21 mouse cellular contexts compared by ENCODE assay signal in genomic region chr4:45849419-45849818, GRCm38 (mm10). TPM values are rescaled to one million over a fixed set of nuclear protein-coding genes. Genes with fewer than 3 reads are reported as not detected.
DNase-seq lines count a peak whose midpoint lies in the region; ATAC-seq and TF ChIP-seq lines count a peak whose summit lies in the region.
"Had no signal": no experiment of that assay in that cellular context is flagged by ENCODE, and none has a peak within 500 bp of the region (broad histone marks: within the 10 kb centered on the region; RNA-seq: fewer than 3 reads in every experiment).

No protein-coding gene starts in this region.

- H3K36me3 ChIP-seq in hindbrain, embryonic 10.5 days, result no peaks in the 10 kb centered on the region
- H3K36me3 ChIP-seq in hindbrain, postnatal 0 days (ENCODE audit: insufficient read depth, low read length), result no peaks in the 10 kb centered on the region
- H3K36me3 ChIP-seq in limb, embryonic 12.5 days, result no peaks in the 10 kb centered on the region
- no peaks in the 10 kb centered on the region for H3K36me3 ChIP-seq in liver, postnatal 0 days (replicated peaks; ENCODE audit: insufficient read depth, low read length)
- H3K36me3 ChIP-seq: midbrain, embryonic 13.5 days had no signal

- WGBS in hindbrain, embryonic 10.5 days, result 14% methylated on average over 1 of the region's 1 CpGs
- 48% methylated on average over 1 of the region's 1 CpGs for WGBS in hindbrain, postnatal 0 days
- WGBS in limb, embryonic 12.5 days, result 23% methylated on average over 1 of the region's 1 CpGs
- 29% methylated on average over 1 of the region's 1 CpGs for WGBS in liver, postnatal 0 days (ENCODE audit: insufficient replicate concordance)

- no peak for ATAC-seq in hindbrain, postnatal 0 days
- no peak for ATAC-seq in limb, embryonic 12.5 days (ENCODE audit: insufficient number of reproducible peaks, insufficient read depth, low FRiP score, low TSS enrichment, low read depth)
- ATAC-seq in liver, postnatal 0 days, result 0 out of 2 replicates have a peak, but pooled peaks have one; percentile 21
- ATAC-seq: midbrain, embryonic 13.5 days had no signal

- 0 out of 2 replicates have a peak overlapping the region, but pooled peaks have one; percentile 53 for H3K27ac ChIP-seq in hindbrain, embryonic 10.5 days
- no peak overlapping the region for H3K27ac ChIP-seq in hindbrain, postnatal 0 days
- peak overlapping the region; percentile 78 for H3K27ac ChIP-seq in bone marrow macrophage, adult 2 months (ENCODE audit: insufficient read depth, low read depth, low read length)
- H3K27ac ChIP-seq in limb, embryonic 12.5 days, result no peak overlapping the region
- H3K27ac ChIP-seq in liver, postnatal 0 days (ENCODE audit: low read depth), result peak overlapping the region; percentile 90
- H3K27ac ChIP-seq: hindbrain, embryonic 14.5 days; midbrain, embryonic 13.5 days had no signal

- DNase-seq in hindbrain, embryonic 10.5 days (ENCODE audit: low spot score), result no peak
- no peak for DNase-seq in hindbrain, postnatal 0 days (ENCODE audit: low spot score)
- no peak for DNase-seq in liver, postnatal 0 days
- no peak for DNase-seq in layer of hippocampus, adult 9-10 months (ENCODE audit: low spot score)
- DNase-seq in adrenal gland, adult 2 months, result no peak
- DNase-seq: B cell, adult 2 months; cerebellum, adult 18-20 months; cerebellum, postnatal 36 days; gastrocnemius, postnatal 14 days; lung, embryonic 14.5 days; lung, postnatal 4 days; right cerebral cortex, postnatal 14 days had no signal

- no peak overlapping the region for H3K4me2 ChIP-seq in hindbrain, postnatal 0 days (ENCODE audit: low read depth, low read length)
- H3K4me2 ChIP-seq in limb, embryonic 12.5 days, result peak overlapping the region; percentile 45
- H3K4me2 ChIP-seq in liver, postnatal 0 days (ENCODE audit: low read depth, low read length), result peak overlapping the region; percentile 60
- H3K4me2 ChIP-seq: hindbrain, embryonic 14.5 days; lung, embryonic 14.5 days; midbrain, embryonic 13.5 days had no signal

- H3K27me3 ChIP-seq in hindbrain, embryonic 10.5 days (ENCODE audit: insufficient read depth, poor library complexity, severe bottlenecking), result peaks cover 28% of the 10 kb centered on the region
- H3K27me3 ChIP-seq in hindbrain, postnatal 0 days (ENCODE audit: insufficient read depth, low read length), result no peaks in the 10 kb centered on the region
- H3K27me3 ChIP-seq in limb, embryonic 12.5 days, result peaks cover 71% of the 10 kb centered on the region
- no peaks in the 10 kb centered on the region for H3K27me3 ChIP-seq in liver, postnatal 0 days (ENCODE audit: insufficient read depth, low read length)

- no peaks in the 10 kb centered on the region for H3K9me3 ChIP-seq in hindbrain, embryonic 10.5 days
- no peaks in the 10 kb centered on the region for H3K9me3 ChIP-seq in hindbrain, postnatal 0 days (ENCODE audit: low read length)
- H3K9me3 ChIP-seq in limb, embryonic 12.5 days, result no peaks in the 10 kb centered on the region
- no peaks in the 10 kb centered on the region for H3K9me3 ChIP-seq in liver, postnatal 0 days (ENCODE audit: low read length)
- H3K9me3 ChIP-seq: midbrain, embryonic 13.5 days had no signal

- peaks cover 45% of the 10 kb centered on the region for H3K4me1 ChIP-seq in hindbrain, embryonic 10.5 days (replicated peaks)
- H3K4me1 ChIP-seq in hindbrain, postnatal 0 days (ENCODE audit: insufficient read depth, low read length), result no peaks in the 10 kb centered on the region
- peaks cover 54% of the 10 kb centered on the region for H3K4me1 ChIP-seq in bone marrow macrophage, adult 2 months (ENCODE audit: control insufficient read depth, insufficient read depth, low read length)
- H3K4me1 ChIP-seq in limb, embryonic 12.5 days (replicated peaks), result peaks cover 36% of the 10 kb centered on the region
- H3K4me1 ChIP-seq in liver, postnatal 0 days (ENCODE audit: insufficient read depth), result peaks cover 9% of the 10 kb centered on the region; the same call in 1 of the 2 replicates

- H3K4me3 ChIP-seq in hindbrain, embryonic 10.5 days, result no peak overlapping the region
- no peak overlapping the region for H3K4me3 ChIP-seq in hindbrain, postnatal 0 days (ENCODE audit: low read length)
- no peak overlapping the region for H3K4me3 ChIP-seq in bone marrow macrophage, adult 2 months (ENCODE audit: insufficient read depth, low read length)
- H3K4me3 ChIP-seq in limb, embryonic 12.5 days (replicated peaks), result no peak overlapping the region
- H3K4me3 ChIP-seq in liver, postnatal 0 days (ENCODE audit: low read depth, low read length), result peak overlapping the region; percentile 43
- H3K4me3 ChIP-seq: midbrain, embryonic 13.5 days had no signal

- no peak overlapping the region for H3K9ac ChIP-seq in hindbrain, postnatal 0 days (replicated peaks; ENCODE audit: low read length)
- H3K9ac ChIP-seq in limb, embryonic 12.5 days (replicated peaks), result no peak overlapping the region
- peak overlapping the region; percentile 60 for H3K9ac ChIP-seq in liver, postnatal 0 days (replicated peaks)
- H3K9ac ChIP-seq: hindbrain, embryonic 14.5 days; lung, embryonic 14.5 days; midbrain, embryonic 13.5 days had no signal

- no peak for TF ChIP-seq CTCF in hindbrain, postnatal 0 days (IDR thresholded peaks at IDR 0.05; ENCODE audit: low read depth)
- no peak for TF ChIP-seq CTCF in bone marrow macrophage, adult 2 months (IDR thresholded peaks at IDR 0.05; ENCODE audit: low read depth, low read length)
- TF ChIP-seq CTCF in liver, postnatal 0 days (IDR thresholded peaks at IDR 0.05; ENCODE audit: low read depth), result no peak

- TF ChIP-seq POLR2A in bone marrow macrophage, adult 2 months (IDR thresholded peaks at IDR 0.05; ENCODE audit: borderline replicate concordance, low read depth, low read length), result no peak

- TF ChIP-seq EP300 in liver, postnatal 0 days (IDR thresholded peaks at IDR 0.05; ENCODE audit: low read depth), result no peak

RNA-seq across cellular contexts. Expression of gene Stra6l, which starts 1.0 kb away (rescaled TPM):
- 0.29 and 0.54 TPM in 2 replicates for polyA plus RNA-seq in hindbrain, embryonic 10.5 days (2016; fragmentation: Nextera tagmentation; extraction: Ambion mirVana)
- total RNA-seq in hindbrain, postnatal 0 days (2014; rRNA removed), result 0.07 and 0.26 TPM in 2 replicates
- polyA plus RNA-seq in hindbrain, postnatal 0 days (2015; fragmentation: Nextera tagmentation; extraction: Ambion mirVana), result 0.11 and 0.20 TPM in 2 replicates
- polyA plus RNA-seq in bone marrow macrophage, adult 2 months (2012; ENCODE audit: insufficient read depth, insufficient read length, missing spikeins), result 0.79 and 0.82 TPM in 2 replicates
- polyA plus RNA-seq in limb, embryonic 12.5 days (2016; fragmentation: Nextera tagmentation; extraction: Ambion mirVana), result 1.7 and 2.0 TPM in 2 replicates
- polyA plus RNA-seq in liver, postnatal 0 days (2015; fragmentation: Nextera tagmentation; extraction: Ambion mirVana), result 16.9 and 18.9 TPM in 2 replicates
- 1 to 10 TPM in 1 of 2 experiments, not detected in 1; 1.0 TPM for total RNA-seq in adrenal gland, adult 2 months (2021)
- 0.17 and 0.66 TPM in 2 replicates for polyA plus RNA-seq in adrenal gland, adult 2 months (2012; rRNA removed)
- total RNA-seq: gastrocnemius, postnatal 14 days; layer of hippocampus, postnatal 10 days; left cerebral cortex, postnatal 10 days had no signal
- polyA plus RNA-seq: lung, embryonic 14.5 days had no signal

RNA-seq across cellular contexts. Expression of gene Igfbpl1, which starts 22.7 kb away (rescaled TPM):
- polyA plus RNA-seq in hindbrain, embryonic 10.5 days (2016; fragmentation: Nextera tagmentation; extraction: Ambion mirVana), result 13.7 and 56.4 TPM in 2 replicates
- 86.1 and 103 TPM in 2 replicates for total RNA-seq in hindbrain, postnatal 0 days (2014; rRNA removed)
- polyA plus RNA-seq in hindbrain, postnatal 0 days (2015; fragmentation: Nextera tagmentation; extraction: Ambion mirVana), result 20.3 and 22.2 TPM in 2 replicates
- not detected in 2 replicates for polyA plus RNA-seq in bone marrow macrophage, adult 2 months (2012; ENCODE audit: insufficient read depth, insufficient read length, missing spikeins)
- 0.46 and 0.48 TPM in 2 replicates for polyA plus RNA-seq in limb, embryonic 12.5 days (2016; fragmentation: Nextera tagmentation; extraction: Ambion mirVana)
- polyA plus RNA-seq in liver, postnatal 0 days (2015; fragmentation: Nextera tagmentation; extraction: Ambion mirVana), result not detected in 2 replicates
- total RNA-seq in adrenal gland, adult 2 months (2021), result not detected
- polyA plus RNA-seq in adrenal gland, adult 2 months (2012; rRNA removed), result not detected in 2 replicates
- total RNA-seq: gastrocnemius, postnatal 14 days had no signal
- polyA plus RNA-seq: kidney, adult 2 months; thymus, postnatal 0 days had no signal

RNA-seq across cellular contexts. Expression of gene Ccdc180, which starts 40.7 kb away (rescaled TPM):
- 0.24 and 0.67 TPM in 2 replicates for polyA plus RNA-seq in hindbrain, embryonic 10.5 days (2016; fragmentation: Nextera tagmentation; extraction: Ambion mirVana)
- 0.63 and 1.0 TPM in 2 replicates for total RNA-seq in hindbrain, postnatal 0 days (2014; rRNA removed)
- polyA plus RNA-seq in hindbrain, postnatal 0 days (2015; fragmentation: Nextera tagmentation; extraction: Ambion mirVana), result 0.20 and 0.51 TPM in 2 replicates
- polyA plus RNA-seq in bone marrow macrophage, adult 2 months (2012; ENCODE audit: insufficient read depth, insufficient read length, missing spikeins), result 0.32 and 1.2 TPM in 2 replicates
- 0.06 TPM in 1 of 2 replicates, not detected in the other for polyA plus RNA-seq in limb, embryonic 12.5 days (2016; fragmentation: Nextera tagmentation; extraction: Ambion mirVana)
- polyA plus RNA-seq in liver, postnatal 0 days (2015; fragmentation: Nextera tagmentation; extraction: Ambion mirVana), result 0.16 and 0.18 TPM in 2 replicates
- total RNA-seq in adrenal gland, adult 2 months (2021), result under 1 TPM in 1 of 2 experiments, not detected in 1; 0.28 TPM
- not detected in 2 replicates for polyA plus RNA-seq in adrenal gland, adult 2 months (2012; rRNA removed)
- polyA plus RNA-seq: embryonic facial prominence, embryonic 11.5 days had no signal

RNA-seq across cellular contexts. Expression of gene Aldh1b1, which starts 50.6 kb away (rescaled TPM):
- 7.3 and 7.4 TPM in 2 replicates for polyA plus RNA-seq in hindbrain, embryonic 10.5 days (2016; fragmentation: Nextera tagmentation; extraction: Ambion mirVana)
- total RNA-seq in hindbrain, postnatal 0 days (2014; rRNA removed), result 23.0 and 24.4 TPM in 2 replicates
- 18.8 TPM in 2 replicates for polyA plus RNA-seq in hindbrain, postnatal 0 days (2015; fragmentation: Nextera tagmentation; extraction: Ambion mirVana)
- 4.2 and 4.3 TPM in 2 replicates for polyA plus RNA-seq in bone marrow macrophage, adult 2 months (2012; ENCODE audit: insufficient read depth, insufficient read length, missing spikeins)
- polyA plus RNA-seq in limb, embryonic 12.5 days (2016; fragmentation: Nextera tagmentation; extraction: Ambion mirVana), result 1.2 and 1.3 TPM in 2 replicates
- 91.5 and 96.4 TPM in 2 replicates for polyA plus RNA-seq in liver, postnatal 0 days (2015; fragmentation: Nextera tagmentation; extraction: Ambion mirVana)
- 10 to 100 TPM; 27.3 to 31.5 TPM for total RNA-seq in adrenal gland, adult 2 months (2021)
- polyA plus RNA-seq in adrenal gland, adult 2 months (2012; rRNA removed), result 30.6 and 31.8 TPM in 2 replicates

Comparison
In these comparisons a context has a peak if more than half of its experiments do, and no peak if none do; other contexts are left out.
1. H3K27ac ChIP-seq: peak in hindbrain, embryonic 10.5 days (single experiment), bone marrow macrophage, adult 2 months (single experiment) and liver, postnatal 0 days (single experiment); none in hindbrain, postnatal 0 days (single experiment) and limb, embryonic 12.5 days (single experiment).